Mouse (Mus musculus): Measurements from ENCODE around the gene Rnls. TPM values are rescaled to one million over a fixed set of nuclear protein-coding genes. Genes with fewer than 3 reads are reported as not detected.

The Rnls gene
- 4.3 and 4.9 TPM in 2 replicates for polyA plus RNA-seq (2021; fragmentation: Nextera tagmentation)
- long read RNA-seq, experiment 1, partial matches to known transcripts, result 0 of 1 reads
- long read RNA-seq, experiment 1, other reads (novel, unspliced or antisense), result 0 of 1 reads
- long read RNA-seq, experiment 2, transcript Rnls-201 (7 exons, 1,597 nt), result major isoform, 5 of 8 reads
- long read RNA-seq, experiment 2, partial matches to known transcripts, result 0 of 8 reads
- long read RNA-seq, experiment 2, other reads (novel, unspliced or antisense), result 3 of 8 reads

DNA sequence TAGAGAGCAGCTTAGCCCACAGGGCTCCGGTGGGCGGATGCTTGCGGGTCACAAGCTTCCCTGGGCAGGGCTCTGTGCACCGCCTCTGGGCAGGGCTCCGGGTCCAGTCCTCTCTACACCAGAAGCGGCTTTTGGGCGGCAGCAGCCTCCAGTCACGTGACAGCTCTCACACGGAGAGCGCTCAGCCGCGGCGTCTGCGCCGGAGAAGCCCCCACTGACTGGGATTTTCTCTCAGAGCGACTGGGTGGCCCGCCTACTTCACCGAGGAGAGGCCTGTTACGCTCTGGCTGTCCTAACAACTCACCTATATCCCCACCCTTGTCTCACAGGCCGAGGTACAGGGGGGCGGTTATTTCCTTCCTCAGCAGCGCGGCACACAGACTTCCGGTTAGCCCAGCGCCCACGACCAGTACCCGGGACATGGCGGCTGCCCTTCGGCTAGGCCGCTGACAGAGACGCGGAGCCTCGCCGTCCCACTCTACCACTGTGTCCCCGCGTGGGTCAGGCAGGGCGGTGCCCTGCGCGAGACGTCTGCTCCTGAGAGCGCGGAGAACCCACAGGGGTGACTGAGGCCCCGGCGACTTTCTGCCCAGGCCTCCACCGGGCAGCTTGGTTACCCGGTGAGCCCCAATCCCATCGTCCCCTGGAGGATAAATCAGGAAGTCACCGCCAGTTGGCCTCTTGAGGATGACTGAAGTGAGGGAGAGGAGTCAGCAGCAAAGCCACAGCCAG, at the start of gene Rnls:
Gene Rnls (minus strand): TSS at position 645 of the 732 bp plus-strand sequence.

Small RNA genes lying within 50 kb of the gene (microRNA-seq; reads per million reads assigned to microRNA genes)
- gene Mir3970, result 1.9 reads per million

Other genes with a start within 250 kb of the Rnls start
- not detected in 2 replicates for gene Lipo4, start 125.5 kb upstream of the Rnls start, polyA plus RNA-seq (2021; fragmentation: Nextera tagmentation)
- not detected in 2 replicates for gene Gm8978, start 233.0 kb upstream of the Rnls start, polyA plus RNA-seq (2021; fragmentation: Nextera tagmentation)

All from layer of hippocampus, adult 6 months (tissue).